Mouse (Mus musculus) c-Kit-positive CD71-positive TER-119-positive erythroid progenitor cells, embryonic 14.5 days (primary cell): ENCODE measurements around the gene 2410002F23Rik.
A peak's percentile ranks its signal among the peaks of the same experiment; 100 is the strongest.
"Not testable (repeated sequence)": the region's sequence is repeated elsewhere in the genome, so short reads cannot be mapped to it uniquely, and the experiment has no call there.

Experiments
- DNase-seq: peaks from one replicate; pipeline ENCODE4 v3.0.0-alpha.2; 2013; ENCODE audit warnings: low spot score

Gene 2410002F23Rik

GRCm38 (mm10) chr7:44246055-44246983 is at the start of gene 2410002F23Rik, which contains the start of gene 1700028J19Rik:
Gene 2410002F23Rik (plus strand): TSS chr7:44246722.
Gene 1700028J19Rik (minus strand): TSS chr7:44246695.
- DNase-seq, result peak; percentile 84

- no peak for DNase-seq
Measured at GRCm38 (mm10) chr7:44197891-44198290, 48.6 kb upstream of the 2410002F23Rik start, which contains the start of gene Klk1b3. Gene Klk1b3 (plus strand): TSS chr7:44198191.

GRCm38 (mm10) chr7:44207135-44207534 is 39.4 kb upstream of the 2410002F23Rik start, which contains the start of gene Klk1b4:
Gene Klk1b4 (plus strand): TSS chr7:44207435.
- DNase-seq, result not testable (repeated sequence)

GRCm38 (mm10) chr7:44208307-44208706 is 38.2 kb upstream of the 2410002F23Rik start:
- no peak for DNase-seq

GRCm38 (mm10) chr7:44215645-44216044 is 30.9 kb upstream of the 2410002F23Rik start, which contains the start of gene Klk1b5:
Gene Klk1b5 (plus strand): TSS chr7:44215945.
- DNase-seq, result no peak

- not testable (repeated sequence) for DNase-seq
Measured at GRCm38 (mm10) chr7:44221601-44222000, 24.9 kb upstream of the 2410002F23Rik start.

GRCm38 (mm10) chr7:44222335-44222734 is 24.2 kb upstream of the 2410002F23Rik start:
- not testable (repeated sequence) for DNase-seq

- DNase-seq, result no peak
Measured at GRCm38 (mm10) chr7:44225076-44225475, 21.4 kb upstream of the 2410002F23Rik start, which contains the start of gene Klk1. Gene Klk1 (plus strand): TSS chr7:44225360.

- no peak for DNase-seq
Measured at GRCm38 (mm10) chr7:44235909-44236308, 10.6 kb upstream of the 2410002F23Rik start, which contains the start of gene Gm36864. Gene Gm36864 (plus strand): TSS chr7:44236177.

- no peak for DNase-seq
Measured at GRCm38 (mm10) chr7:44239913-44240312, 6.6 kb upstream of the 2410002F23Rik start.

- no peak for DNase-seq
Measured at GRCm38 (mm10) chr7:44240712-44241111, 5.8 kb upstream of the 2410002F23Rik start.

GRCm38 (mm10) chr7:44241163-44241562 is 5.4 kb upstream of the 2410002F23Rik start:
- DNase-seq, result no peak

- no peak for DNase-seq
Measured at GRCm38 (mm10) chr7:44244080-44244479, 2.4 kb upstream of the 2410002F23Rik start.

GRCm38 (mm10) chr7:44246984-44247470 is 505 bp downstream of the 2410002F23Rik start:
- peak; percentile 57 for DNase-seq

GRCm38 (mm10) chr7:44247971-44248370 is 1.4 kb downstream of the 2410002F23Rik start:
- no peak for DNase-seq

- DNase-seq, result no peak
Measured at GRCm38 (mm10) chr7:44249248-44249647, 2.7 kb downstream of the 2410002F23Rik start.

GRCm38 (mm10) chr7:44250732-44251275 is 4.3 kb downstream of the 2410002F23Rik start:
- DNase-seq, result not testable (repeated sequence)

- DNase-seq, result no peak
Measured at GRCm38 (mm10) chr7:44253023-44253616, 6.6 kb downstream of the 2410002F23Rik start.

GRCm38 (mm10) chr7:44254930-44255329 is 8.4 kb downstream of the 2410002F23Rik start:
- DNase-seq, result no peak

- DNase-seq, result no peak
Measured at GRCm38 (mm10) chr7:44257278-44257677, 10.8 kb downstream of the 2410002F23Rik start, which contains the start of gene Acp4. Gene Acp4 (minus strand): TSS chr7:44257378.

GRCm38 (mm10) chr7:44260410-44260809 is 13.9 kb downstream of the 2410002F23Rik start:
- DNase-seq, result no peak

- no peak for DNase-seq
Measured at GRCm38 (mm10) chr7:44261147-44261546, 14.6 kb downstream of the 2410002F23Rik start, which contains the start of gene Gm15517. Gene Gm15517 (plus strand): TSS chr7:44261447.
